Mouse (Mus musculus) bone marrow macrophage, adult 2 months (primary cell): ENCODE measurements around the gene Nol3. TPM values are rescaled to one million over a fixed set of nuclear protein-coding genes. Genes with fewer than 3 reads are reported as not detected.

ENCODE experiments used
- H3K27ac ChIP-seq: 2 replicates; pipeline ENCODE4 v1.5.1; 2012; ENCODE audit warnings: low read depth, low read length; ENCODE audit not compliant: insufficient read depth
- H3K4me1 ChIP-seq: 2 replicates; pipeline ENCODE4 v1.6.1; 2012; ENCODE audit warnings: low read length; ENCODE audit not compliant: control insufficient read depth, insufficient read depth
- H3K4me3 ChIP-seq: 2 replicates; pipeline ENCODE4 v1.5.1; 2012; ENCODE audit warnings: mild to moderate bottlenecking, low read length, moderate library complexity; ENCODE audit not compliant: insufficient read depth
- CTCF ChIP-seq: IDR thresholded peaks from 2 replicates; pipeline ENCODE4 v1.5.1; 2012; ENCODE audit warnings: low read depth, mild to moderate bottlenecking, low read length, moderate library complexity
- POLR2A ChIP-seq: IDR thresholded peaks from 2 replicates; pipeline ENCODE4 v1.6.1; 2012; ENCODE audit warnings: mild to moderate bottlenecking, low read depth, low read length, borderline replicate concordance
- polyA plus RNA-seq: library from polyadenylated mRNA; stranded (reverse); fragments of >200 nt; gene quantifications from 2 replicates; pipeline ENCODE4 v1.2.4, GENCODE M21; 2012; ENCODE audit not compliant: missing spikeins, insufficient read depth, insufficient read length

Nol3 gene
- polyA plus RNA-seq, 1 experiment, result 0.23 TPM

DNA sequence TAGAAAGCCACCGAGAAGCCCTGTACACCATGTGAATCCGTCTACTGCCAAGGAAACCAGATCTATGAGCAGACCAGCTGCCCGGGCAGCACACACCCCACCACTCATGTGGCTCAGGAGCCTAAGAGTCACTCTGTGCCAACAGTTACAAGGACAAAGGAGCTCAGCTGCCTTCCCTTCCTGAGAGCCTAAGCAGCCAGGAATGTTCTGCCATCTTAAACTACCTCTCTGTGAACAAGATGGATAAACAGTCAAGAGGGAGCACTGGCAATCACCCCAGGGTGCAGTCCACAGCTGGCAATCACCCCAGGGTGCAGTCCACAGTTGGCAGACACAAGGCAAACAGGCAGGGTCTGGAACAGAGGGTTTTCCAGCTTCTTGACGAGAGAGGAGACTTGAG is 42.0 kb downstream of the Nol3 start:
- no peak overlapping the region for H3K4me3 ChIP-seq
- no peak overlapping the region for H3K27ac ChIP-seq
- no peak for TF ChIP-seq CTCF
- no peak for TF ChIP-seq POLR2A
- H3K4me1 ChIP-seq, result peaks cover 17% of the 10 kb centered on the region

DNA sequence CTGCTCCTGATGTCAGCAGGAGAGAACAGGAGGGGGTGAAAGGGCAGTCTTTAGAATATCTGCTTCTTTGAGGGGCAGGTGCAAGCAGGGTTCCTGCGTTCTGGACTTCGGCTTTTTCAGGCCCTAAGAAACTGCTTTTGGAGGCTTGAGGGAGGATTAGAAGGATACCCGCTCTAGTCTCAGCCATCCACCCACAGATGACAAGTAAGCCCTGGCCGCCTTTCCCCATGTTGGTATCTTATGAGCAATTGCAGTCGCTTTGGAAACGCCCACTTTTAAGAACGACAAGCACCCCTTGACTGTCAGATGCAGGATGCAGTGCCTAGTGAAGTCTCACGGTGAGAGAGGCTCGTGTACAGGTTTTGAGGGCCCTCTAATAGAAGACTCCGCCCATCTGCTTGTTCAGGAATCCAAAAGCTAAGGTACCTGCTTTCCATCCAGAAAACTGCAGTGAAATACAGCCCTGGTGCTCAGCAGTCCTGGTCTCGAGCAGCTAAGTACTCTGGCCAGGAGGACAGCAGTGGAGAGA is 42.8 kb downstream of the Nol3 start:
- Histone ChIP-seq H3K27ac (no peak overlapping the region), H3K4me3 (no peak overlapping the region), H3K4me1 (peaks cover 17% of the 10 kb centered on the region)
- TF ChIP-seq CTCF, result no peak
- TF ChIP-seq POLR2A, result no peak

- no peak overlapping the region for H3K4me3 ChIP-seq
- TF ChIP-seq POLR2A (no peak), CTCF (no peak)
- H3K27ac ChIP-seq, result no peak overlapping the region
- H3K4me1 ChIP-seq, result peaks cover 20% of the 10 kb centered on the region
Measured at GRCm38 (mm10) chr8:105323183-105323582, 47.2 kb downstream of the Nol3 start.

GRCm38 (mm10) chr8:105325641-105326093 is 49.7 kb downstream of the Nol3 start:
- H3K27ac ChIP-seq, result peak overlapping the region; percentile 29
- peaks cover 12% of the 10 kb centered on the region for H3K4me1 ChIP-seq

GRCm38 (mm10) chr8:105326141-105326672 is 50.3 kb downstream of the Nol3 start, which contains the start of the genes Lrrc29 and Tmem208:
Gene Lrrc29 (minus strand): TSS chr8:105326278.
Gene Tmem208 (plus strand): TSS chr8:105326354.
- TF ChIP-seq CTCF (peak; percentile 52), POLR2A (peak; percentile 26)
- Histone ChIP-seq H3K4me1 (peaks cover 12% of the 10 kb centered on the region), H3K27ac (peak within 1 kb of the TSS; percentile 77), H3K4me3 (peak within 1 kb of the TSS; percentile 75)

More at GRCm38 (mm10) chr8:105325641-105326093, 49.7 kb downstream of the Nol3 start:
- H3K4me3 ChIP-seq, result peak overlapping the region; percentile 75
- TF ChIP-seq CTCF (no peak), POLR2A (no peak)

DNA sequence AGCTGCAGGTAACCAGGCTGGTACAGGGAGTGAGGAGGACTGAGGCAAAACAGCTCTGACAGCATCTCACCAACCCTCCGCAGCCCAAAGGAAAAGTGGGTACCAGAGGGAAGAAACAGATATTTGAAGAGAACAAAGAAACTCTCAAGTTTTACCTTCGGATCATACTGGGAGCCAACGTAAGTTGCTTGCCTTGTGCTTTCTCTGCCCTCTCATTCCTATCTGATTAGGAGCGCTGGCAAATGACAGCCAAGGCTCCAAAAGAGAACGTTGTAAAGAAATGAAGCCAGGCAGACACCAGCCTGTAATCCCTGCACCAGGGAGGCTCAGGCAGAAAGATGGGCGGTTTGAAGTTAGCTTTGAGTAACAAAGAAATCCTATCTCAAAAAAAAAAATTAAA is 51.0 kb downstream of the Nol3 start:
- Histone ChIP-seq H3K4me1 (peaks cover 12% of the 10 kb centered on the region), H3K27ac (peak overlapping the region; percentile 77)

GRCm38 (mm10) chr8:105330325-105330724 is 54.4 kb downstream of the Nol3 start:
- Histone ChIP-seq H3K27ac (no peak overlapping the region), H3K4me3 (no peak overlapping the region), H3K4me1 (peaks cover 6% of the 10 kb centered on the region)
- no peak for TF ChIP-seq CTCF
- TF ChIP-seq POLR2A, result no peak

More for the DNA sequence above, 51.0 kb downstream of the Nol3 start:
- H3K4me3 ChIP-seq, result peak overlapping the region; percentile 75
- no peak for TF ChIP-seq CTCF
- TF ChIP-seq POLR2A, result no peak

DNA sequence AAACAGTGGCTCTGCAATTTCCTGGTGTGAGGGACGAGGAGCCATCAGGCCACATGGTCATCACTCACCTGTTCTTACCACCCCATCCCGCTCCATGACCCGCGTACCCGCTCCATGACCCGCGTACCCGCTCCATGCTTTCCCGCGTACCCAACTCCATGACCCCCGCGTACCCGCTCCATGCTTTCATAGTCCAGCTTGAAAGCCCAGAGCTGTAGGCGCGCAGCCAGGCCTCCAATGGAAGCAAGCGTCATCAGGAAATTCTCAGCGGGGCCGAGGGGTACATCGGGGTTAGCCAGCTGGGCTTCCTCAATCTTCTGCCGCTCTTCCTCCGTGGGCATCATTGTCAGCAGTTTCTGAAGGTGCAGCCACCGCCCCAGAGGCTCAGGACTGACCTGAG is 55.5 kb downstream of the Nol3 start:
- H3K4me1 ChIP-seq, result peaks cover 4% of the 10 kb centered on the region
- no peak overlapping the region for H3K4me3 ChIP-seq
- TF ChIP-seq CTCF (no peak), POLR2A (no peak)
- H3K27ac ChIP-seq, result no peak overlapping the region

Other genes with a start within 250 kb of the Nol3 start
- gene Ces3a, start 227.5 kb upstream of the Nol3 start, polyA plus RNA-seq, result not detected in 2 replicates
- not detected in 2 replicates for gene Ces3b, start 192.4 kb upstream of the Nol3 start, polyA plus RNA-seq
- not detected in 2 replicates for gene Ces4a, start 144.3 kb upstream of the Nol3 start, polyA plus RNA-seq
- 124 and 130 TPM in 2 replicates for gene Cbfb, start 105.5 kb upstream of the Nol3 start, polyA plus RNA-seq
- 24.5 and 27.8 TPM in 2 replicates for gene D230025D16Rik, start 51.0 kb upstream of the Nol3 start, polyA plus RNA-seq
- gene B3gnt9, start 21.0 kb upstream of the Nol3 start, polyA plus RNA-seq, result 1.1 and 1.6 TPM in 2 replicates
- gene Tradd, start 11.5 kb upstream of the Nol3 start, polyA plus RNA-seq, result 23.6 and 26.2 TPM in 2 replicates
- gene Fbxl8, start 11.5 kb upstream of the Nol3 start, polyA plus RNA-seq, result 6.5 and 6.8 TPM in 2 replicates
- gene Hsf4, start 6.3 kb upstream of the Nol3 start, polyA plus RNA-seq, result 4.7 and 5.0 TPM in 2 replicates
- 0.67 and 1.3 TPM in 2 replicates for gene 4931428F04Rik, start 13.7 kb downstream of the Nol3 start, polyA plus RNA-seq
- gene Exoc3l, start 20.0 kb downstream of the Nol3 start, polyA plus RNA-seq, result 0.95 and 1.1 TPM in 2 replicates
- 40.6 and 47.6 TPM in 2 replicates for gene E2f4, start 21.5 kb downstream of the Nol3 start, polyA plus RNA-seq
- 1.5 and 2.6 TPM in 2 replicates for gene Elmo3, start 29.5 kb downstream of the Nol3 start, polyA plus RNA-seq
- 3.1 and 3.2 TPM in 2 replicates for gene Lrrc29, start 50.1 kb downstream of the Nol3 start, polyA plus RNA-seq
- 51.2 and 56.6 TPM in 2 replicates for gene Tmem208, start 50.2 kb downstream of the Nol3 start, polyA plus RNA-seq
- gene Fhod1, start 71.8 kb downstream of the Nol3 start, polyA plus RNA-seq, result 16.5 and 18.0 TPM in 2 replicates
- 4.9 and 5.0 TPM in 2 replicates for gene Slc9a5, start 72.7 kb downstream of the Nol3 start, polyA plus RNA-seq
- 0.24 TPM in 1 of 2 replicates, not detected in the other for gene Plekhg4, start 97.1 kb downstream of the Nol3 start, polyA plus RNA-seq
- not detected in 2 replicates for gene Kctd19, start 137.4 kb downstream of the Nol3 start, polyA plus RNA-seq
- not detected in 2 replicates for gene Lrrc36, start 137.4 kb downstream of the Nol3 start, polyA plus RNA-seq
- gene Tppp3, start 195.4 kb downstream of the Nol3 start, polyA plus RNA-seq, result 1.2 and 1.6 TPM in 2 replicates
- gene Zdhhc1, start 220.8 kb downstream of the Nol3 start, polyA plus RNA-seq, result 16.0 and 16.3 TPM in 2 replicates
- gene Hsd11b2, start 242.6 kb downstream of the Nol3 start, polyA plus RNA-seq, result not detected in 2 replicates